Comparison of ENCODE assay signal across 16 mouse cellular contexts in the genomic region with DNA sequence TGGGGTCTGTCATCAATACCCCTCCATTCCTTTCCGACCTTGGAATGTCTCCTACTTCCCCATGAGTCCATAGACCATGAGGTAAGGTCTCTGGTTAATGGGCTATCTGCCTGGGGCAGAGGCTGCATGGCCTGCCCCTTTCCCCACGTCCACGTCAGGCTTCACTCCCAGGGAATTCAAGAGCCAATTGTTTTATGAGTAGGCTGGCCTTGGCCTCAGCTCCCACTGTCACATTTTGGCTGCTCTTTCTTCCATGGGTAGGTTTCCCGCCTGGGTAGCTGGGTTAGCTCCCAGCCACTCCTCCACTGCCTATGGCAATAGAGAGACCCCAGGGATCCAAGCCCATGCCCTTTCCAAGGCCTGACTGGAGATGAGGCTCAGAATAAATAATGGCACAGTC. TPM values are rescaled to one million over a fixed set of nuclear protein-coding genes. Genes with fewer than 3 reads are reported as not detected.
"Had no signal": no experiment of that assay in that cellular context is flagged by ENCODE, and none has a peak within 500 bp of the region (broad histone marks: within the 10 kb centered on the region; RNA-seq: fewer than 3 reads in every experiment).

No protein-coding gene starts in this region.

- DNase-seq: liver, postnatal 0 days; lung, adult 2 months; lung, postnatal 14 days; lung, postnatal 36 days; midbrain, embryonic 14.5 days; retina, postnatal 1 day; right cerebral cortex, adult 18-20 months; right cerebral cortex, postnatal 25 days; thymus, adult 2 months; thymus, postnatal 25 days; thymus, postnatal 4 days had no signal

- ATAC-seq: liver, postnatal 0 days; lung, postnatal 0 days; midbrain, embryonic 16.5 days had no signal

RNA-seq across cellular contexts. Expression of a gene that starts 38.5 kb away (rescaled TPM):
- polyA plus RNA-seq: midbrain, embryonic 12.5 days; myocyte; spleen, adult 2 months had no signal
